Mouse (Mus musculus): ENCODE results near the gene Ctnnbl1.

DNA sequence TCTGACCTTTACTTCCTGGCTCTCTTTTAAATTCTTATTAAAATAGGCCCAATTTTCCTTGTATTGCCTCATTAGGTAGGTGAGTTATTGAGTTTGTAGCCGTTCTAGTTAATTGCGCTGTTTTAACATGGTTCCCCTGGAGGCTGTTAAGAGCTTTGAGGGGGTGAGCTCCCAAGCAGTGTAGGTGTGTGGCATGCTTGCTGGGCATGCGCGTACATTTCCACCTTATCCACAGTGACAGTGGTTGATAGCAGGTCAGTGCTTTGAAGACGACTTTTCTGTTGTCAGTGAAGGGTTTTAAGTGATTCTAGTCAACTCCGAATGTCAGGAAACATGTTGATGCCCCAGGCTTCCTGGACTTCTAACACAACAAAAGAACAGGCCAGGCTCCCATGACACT lies 103.9 kb downstream of the Ctnnbl1 start:
- TF ChIP-seq POLR2A (IDR thresholded peaks at IDR 0.05; ENCODE audit: borderline replicate concordance, extremely low read depth, insufficient read depth, insufficient read length, poor library complexity, severe bottlenecking) (no peak), CTCF (IDR thresholded peaks at IDR 0.05; ENCODE audit: borderline replicate concordance, extremely low read depth, insufficient read depth, insufficient read length) (no peak)
